Mouse (Mus musculus) liver, embryonic 14.5 days (tissue): ENCODE measurements at regions not wholly inside any gene's neighbourhood (a gene's known extent, or its start where the extent isn't known, plus 50 kb on each side); places are given as distances from the start of the nearest gene placed in this dataset.
A peak's percentile ranks its signal among the peaks of the same experiment; 100 is the strongest.

Experiments used
- ATAC-seq: fragments of 200-750 bp; cut with Nextera tagmentation; 2 replicates; pipeline ENCODE4 v1.8.0; 2017; ENCODE audit warnings: moderate number of reproducible peaks, mild to moderate bottlenecking, moderate library complexity; ENCODE audit not compliant: insufficient read depth
- DNase-seq, 3 experiments: peaks; one replicate each; pipeline ENCODE4 v3.0.0-alpha.2; 2012 to 2013; ENCODE audit warnings: low read depth in 3 of 3, low spot score in 3 of 3
- H3K27ac ChIP-seq: fragments of 300-500 bp; sonication (generic); 2 replicates; pipeline ENCODE4 v1.5.1; 2014; ENCODE audit warnings: moderate library complexity, mild to moderate bottlenecking, control low read depth, inconsistent platforms
- H3K27me3 ChIP-seq: fragments of 300-500 bp; sonication (generic); 2 replicates; pipeline ENCODE4 v1.6.1; 2014; ENCODE audit warnings: mild to moderate bottlenecking, low read length, moderate library complexity; ENCODE audit not compliant: control insufficient read depth, insufficient read depth
- H3K36me3 ChIP-seq: fragments of 300-500 bp; sonication (generic); replicated peaks from 2 replicates; pipeline ENCODE4 v1.6.1; 2014; ENCODE audit warnings: low read depth; ENCODE audit not compliant: control insufficient read depth, insufficient read depth
- H3K4me1 ChIP-seq, 2 experiments: fragments of 200-500 bp in 1 of 2; fragments of 300-500 bp in 1 of 2; sonication (generic) in 1 of 2; replicated peaks; 2 replicates each; pipeline ENCODE4 v1.6.1; 2012 to 2014; ENCODE audit warnings: antibody characterized with exemption in 1 of 2, inconsistent platforms in 1 of 2, low read length in 1 of 2; ENCODE audit not compliant: control insufficient read depth in 2 of 2, insufficient read depth in 2 of 2
- H3K4me2 ChIP-seq: fragments of 300-500 bp; sonication (generic); 2 replicates; pipeline ENCODE4 v1.6.1; 2014; ENCODE audit warnings: low read depth, mild to moderate bottlenecking, control low read depth, moderate library complexity
- H3K4me3 ChIP-seq, 2 experiments: fragments of 200-500 bp in 1 of 2; fragments of 300-500 bp in 1 of 2; sonication (generic) in 1 of 2; 2 replicates each; pipeline ENCODE4 v1.5.1; 2012 to 2014; ENCODE audit warnings: low read depth in 2 of 2, low read length in 2 of 2, mild to moderate bottlenecking in 2 of 2, control low read depth in 1 of 2, inconsistent platforms in 1 of 2, moderate library complexity in 1 of 2; ENCODE audit not compliant: insufficient read depth in 1 of 2
- H3K9ac ChIP-seq: fragments of 300-500 bp; sonication (generic); replicated peaks from 2 replicates; pipeline ENCODE4 v1.6.1; 2014; ENCODE audit warnings: mild to moderate bottlenecking, control low read depth, moderate library complexity
- H3K9me3 ChIP-seq: fragments of 300-500 bp; sonication (generic); 2 replicates; pipeline ENCODE4 v1.6.1; 2016; ENCODE audit warnings: low read length, mixed read lengths; ENCODE audit not compliant: control insufficient read depth
- CTCF ChIP-seq: IDR thresholded peaks from 2 replicates; pipeline ENCODE4 v1.5.1; 2016; ENCODE audit warnings: antibody characterized with exemption, low read depth, control low read depth
- EP300 ChIP-seq: IDR thresholded peaks from 2 replicates; pipeline ENCODE4 v1.6.1; 2016; ENCODE audit warnings: antibody characterized with exemption, low read depth
- WGBS: fragments of 180-500 bp; shearing (Covaris S2); extraction: QIAGEN DNeasy Blood & Tissue Kit; methylation state at CpG from one replicate; pipeline ENCODE4 v1.1.7; 2014; ENCODE audit not compliant: insufficient replicate concordance; 5-methylcytosine and 5-hydroxymethylcytosine counted together

DNA sequence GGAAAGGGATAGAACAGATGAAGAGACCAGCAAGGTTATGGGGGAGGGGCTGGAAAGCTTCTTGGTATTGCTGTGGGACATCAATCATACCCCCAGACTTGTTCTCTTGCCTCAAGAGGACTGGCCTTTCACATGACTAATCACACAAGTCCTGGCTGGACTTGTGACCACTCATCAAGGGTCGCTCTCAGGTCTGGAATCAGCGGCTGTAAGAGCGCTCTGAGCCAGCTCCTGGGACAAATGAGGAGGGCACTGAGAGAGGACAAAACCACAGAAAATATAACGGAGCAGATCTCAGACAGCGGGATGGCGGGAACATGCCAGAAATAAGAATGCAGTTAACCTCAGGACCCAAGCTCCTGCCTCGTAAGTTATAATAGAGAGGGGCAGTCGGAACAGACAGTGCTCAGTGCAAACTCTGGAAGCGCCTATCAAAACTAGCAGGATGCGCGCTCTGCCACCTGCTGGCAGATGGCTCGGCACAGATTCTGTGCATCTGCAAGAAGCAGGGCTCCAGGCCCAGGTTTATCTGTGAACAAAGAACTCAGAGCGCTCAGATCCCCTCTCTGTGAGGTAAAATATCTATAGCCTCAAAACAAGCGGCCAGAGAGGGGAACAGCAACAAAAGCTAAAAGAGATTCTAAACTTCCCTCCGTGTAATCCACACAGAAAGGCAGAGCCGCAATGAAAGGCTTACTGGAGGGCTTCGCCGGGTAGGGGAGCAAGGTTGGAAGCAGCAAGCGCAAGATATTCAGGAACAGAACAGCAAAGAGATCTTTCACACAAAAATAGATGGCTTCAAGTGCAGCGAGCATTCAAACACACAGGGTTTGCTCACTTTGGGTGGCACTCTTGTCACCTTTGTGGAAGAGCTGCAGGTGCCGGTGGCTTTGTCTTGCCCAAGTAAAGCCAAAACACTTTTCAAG is 73.3 kb upstream of the Dap start:
- DNase-seq = no peak
- no peak overlapping the region for H3K4me2 ChIP-seq
- no peaks in the 10 kb centered on the region for H3K9me3 ChIP-seq
- no peak overlapping the region for H3K9ac ChIP-seq
- no peaks in the 10 kb centered on the region for H3K36me3 ChIP-seq
- no peak overlapping the region for H3K4me3 ChIP-seq
- TF ChIP-seq EP300 (no peak), CTCF (peak; percentile 51)
- WGBS = 42% methylated on average over 21 of the region's 21 CpGs
- H3K27me3 ChIP-seq = no peaks in the 10 kb centered on the region
- no peak for ATAC-seq
- H3K4me1 ChIP-seq = no peaks in the 10 kb centered on the region
- no peak overlapping the region for H3K27ac ChIP-seq

DNA sequence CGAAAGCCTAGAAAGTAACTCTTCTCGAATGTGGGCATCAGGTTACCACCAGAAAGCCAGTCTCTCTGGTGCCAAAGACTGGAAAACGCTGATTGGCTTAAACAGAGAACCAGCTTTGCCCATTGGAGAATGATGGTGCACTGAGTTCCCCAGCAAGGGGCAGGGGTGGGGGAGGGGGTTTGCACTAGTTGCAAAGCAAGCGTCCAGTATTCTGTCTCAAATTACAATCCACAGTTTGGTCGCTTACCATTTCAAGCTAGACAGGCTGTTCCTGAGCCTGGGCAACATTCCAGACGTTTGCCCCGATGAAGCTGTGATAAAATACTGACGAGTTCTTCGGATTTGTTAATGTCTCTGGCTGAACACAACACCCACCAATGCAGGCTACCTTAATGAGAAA is 69.0 kb upstream of the Dap start:
- Histone ChIP-seq H3K27ac (no peak overlapping the region), H3K4me2 (no peak overlapping the region), H3K27me3 (no peaks in the 10 kb centered on the region), H3K4me3 (no peak overlapping the region), H3K4me1 (no peaks in the 10 kb centered on the region), H3K9ac (no peak overlapping the region), H3K36me3 (no peaks in the 10 kb centered on the region), H3K9me3 (no peaks in the 10 kb centered on the region)
- 56% methylated on average over 9 of the region's 9 CpGs for WGBS
- no peak for DNase-seq
- TF ChIP-seq CTCF (no peak), EP300 (no peak)
- no peak for ATAC-seq

DNA sequence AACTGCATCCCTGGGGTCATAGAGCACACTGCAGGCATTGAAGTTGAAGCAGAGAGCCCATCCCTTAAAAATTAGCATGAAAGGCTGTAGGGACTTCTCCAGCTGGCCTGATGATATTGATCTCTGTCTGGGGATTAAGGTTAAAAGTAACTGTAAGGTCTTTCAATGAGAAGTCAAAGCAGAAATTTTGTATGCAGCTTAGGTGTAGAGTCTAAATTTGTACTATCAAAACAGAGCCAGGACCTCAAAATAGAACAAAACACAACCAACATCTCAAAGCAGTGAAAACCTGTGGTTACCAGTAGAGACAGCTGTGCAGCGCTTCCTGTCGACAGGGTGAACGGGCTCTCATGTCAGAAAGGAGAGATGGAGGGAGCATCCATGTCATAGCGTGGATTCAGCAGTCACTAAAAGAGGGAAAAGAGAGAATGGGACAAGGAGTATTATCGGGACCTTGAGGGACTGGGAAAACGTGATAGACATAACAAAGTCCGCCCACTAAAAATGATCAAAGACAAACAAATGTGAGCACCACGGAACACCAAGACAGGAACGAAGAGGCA is 57.5 kb upstream of the Dap start:
- Histone ChIP-seq H3K9me3 (no peaks in the 10 kb centered on the region), H3K27ac (no peak overlapping the region), H3K4me1 (no peaks in the 10 kb centered on the region), H3K4me3 (no peak overlapping the region), H3K9ac (no peak overlapping the region), H3K36me3 (no peaks in the 10 kb centered on the region), H3K4me2 (no peak overlapping the region), H3K27me3 (no peaks in the 10 kb centered on the region)
- no peak for DNase-seq
- WGBS = 59% methylated on average over 9 of the region's 9 CpGs
- no peak for ATAC-seq
- no peak for TF ChIP-seq CTCF
- TF ChIP-seq EP300 = no peak

DNA sequence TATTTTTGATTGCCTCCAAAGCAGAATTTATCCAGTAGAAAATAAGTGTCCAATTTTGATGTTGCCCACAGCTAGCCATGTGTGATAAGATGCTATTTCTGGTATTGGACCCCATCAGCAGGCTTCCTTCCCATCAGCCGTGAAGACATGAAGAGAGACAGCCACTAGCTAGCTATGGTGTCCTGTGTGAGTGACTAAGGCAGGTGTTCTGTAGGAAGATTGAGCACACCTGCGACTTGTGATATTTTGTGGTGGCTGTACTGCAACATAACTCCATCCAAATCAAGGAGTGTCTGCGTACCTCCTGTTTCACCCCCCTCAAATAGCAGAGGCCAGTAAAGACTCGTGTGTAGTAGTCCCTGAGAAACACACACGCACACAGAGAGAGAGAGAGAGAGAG is 56.6 kb upstream of the Dap start:
- 64% methylated on average over 5 of the region's 5 CpGs for WGBS
- Histone ChIP-seq H3K9me3 (no peaks in the 10 kb centered on the region), H3K27me3 (no peaks in the 10 kb centered on the region)

DNA sequence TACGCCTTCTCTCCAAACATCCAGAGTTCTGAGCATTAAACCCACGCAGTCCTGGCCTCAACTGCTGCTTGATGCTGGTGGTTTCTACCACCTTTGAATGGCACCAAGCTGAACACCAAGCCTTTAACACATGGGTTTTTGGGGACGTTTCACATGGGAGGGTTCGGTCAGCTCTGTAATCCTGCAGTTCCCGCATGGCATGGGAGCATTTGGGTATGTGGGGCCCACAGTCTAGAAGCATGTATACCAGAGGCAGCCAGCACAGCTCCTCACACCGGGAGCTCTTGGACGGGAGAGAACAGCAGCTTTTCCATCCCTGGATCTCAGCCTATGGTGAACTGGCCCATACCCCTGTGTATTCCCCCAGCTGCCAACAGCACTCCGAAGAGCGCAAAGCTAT is 55.9 kb upstream of the Dap start:
- Histone ChIP-seq H3K4me3 (no peak overlapping the region), H3K9ac (no peak overlapping the region), H3K4me2 (no peak overlapping the region), H3K27me3 (no peaks in the 10 kb centered on the region), H3K36me3 (no peaks in the 10 kb centered on the region), H3K9me3 (no peaks in the 10 kb centered on the region), H3K27ac (no peak overlapping the region), H3K4me1 (no peaks in the 10 kb centered on the region)
- ATAC-seq (no peak), DNase-seq (no peak)
- WGBS = 68% methylated on average over 9 of the region's 9 CpGs
- TF ChIP-seq EP300 = no peak

More for the DNA sequence above, 56.6 kb upstream of the Dap start:
- Histone ChIP-seq H3K4me1 (no peaks in the 10 kb centered on the region), H3K4me3 (no peak overlapping the region), H3K27ac (no peak overlapping the region), H3K4me2 (no peak overlapping the region), H3K36me3 (no peaks in the 10 kb centered on the region), H3K9ac (no peak overlapping the region)
- DNase-seq = no peak
- no peak for TF ChIP-seq CTCF
- ATAC-seq = no peak
